Mouse (Mus musculus): ENCODE results near the gene Spesp1.

- no peak for TF ChIP-seq CTCF (IDR thresholded peaks at IDR 0.05; ENCODE audit: borderline replicate concordance, control insufficient read depth, extremely low read depth, insufficient read depth, low read length, poor library complexity)
- TF ChIP-seq POLR2A (IDR thresholded peaks at IDR 0.05; ENCODE audit: control insufficient read depth, extremely low read depth, insufficient read depth, low read length, poor library complexity), result no peak
These were observed at the start of gene Spesp1 for GRCm38 (mm10) chr9:62281991-62282390.
